Mouse (Mus musculus): ENCODE data around the gene Creb3. TPM values are rescaled to one million over a fixed set of nuclear protein-coding genes. Genes with fewer than 3 reads are reported as not detected.

The Creb3 gene
- polyA plus RNA-seq (2015; fragmentation: Nextera tagmentation; extraction: Ambion mirVana), result 102 and 114 TPM in 2 replicates

DNA sequence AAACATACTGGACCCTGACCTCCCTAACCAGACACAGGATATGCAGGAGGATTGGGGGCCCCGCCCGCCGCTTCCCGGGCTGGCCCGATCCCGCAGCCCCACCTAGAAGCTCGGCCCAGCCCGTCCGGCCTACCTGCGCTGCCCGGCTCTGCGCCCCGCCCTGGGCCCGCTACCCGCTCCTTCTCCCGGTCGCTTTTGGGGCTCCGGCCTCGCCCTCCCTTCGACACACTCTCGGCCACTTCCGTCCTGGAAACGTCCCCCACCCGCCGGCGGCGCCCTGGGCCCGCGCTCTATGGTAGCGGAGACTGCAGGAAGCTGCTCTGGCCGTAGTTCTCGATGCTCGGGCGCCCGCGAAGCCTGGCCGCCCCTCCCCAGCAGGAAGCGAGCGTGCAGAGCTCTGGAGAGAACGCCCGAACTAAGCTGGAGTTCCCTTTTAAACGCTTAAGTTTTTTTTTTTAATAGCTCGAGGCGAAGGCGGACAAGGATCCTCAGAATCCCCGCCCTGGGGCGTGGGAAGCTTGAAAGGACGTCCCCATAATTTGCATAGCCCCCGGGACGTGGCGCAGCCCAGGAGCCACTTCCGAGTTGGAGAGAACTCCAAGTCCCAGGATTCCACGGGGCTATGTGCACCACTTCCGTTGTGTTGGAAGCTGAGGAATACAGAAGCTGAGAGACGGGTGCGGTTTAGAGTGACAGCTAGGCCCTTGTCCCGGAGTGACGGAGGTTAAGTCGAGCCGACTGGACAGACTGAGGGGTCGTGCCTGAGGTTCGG is at the start of gene Creb3, which contains the start of gene Tln1:
Gene Creb3 (plus strand): TSS at position 336 of the 772 bp plus-strand sequence.
Gene Tln1 (minus strand): TSS at position 695 of the 772 bp plus-strand sequence.
- ATAC-seq, result peak; percentile 90
- Histone ChIP-seq H3K4me1 (replicated peaks; ENCODE audit: control insufficient read depth, insufficient read depth, low read length) (peaks cover 2% of the 10 kb centered on the region; the same call in 1 of the 2 replicates), H3K27me3 (replicated peaks; ENCODE audit: control insufficient read depth, insufficient read depth, low read length) (no peaks in the 10 kb centered on the region), H3K9me3 (ENCODE audit: control insufficient read depth) (no peaks in the 10 kb centered on the region), H3K9ac (ENCODE audit: low read depth, low read length) (peak within 1 kb of the TSS; percentile 87), H3K36me3 (ENCODE audit: control insufficient read depth, insufficient read depth) (peaks cover 26% of the 10 kb centered on the region), H3K4me3 (ENCODE audit: low read depth, low read length) (peak within 1 kb of the TSS; percentile 81), H3K4me2 (replicated peaks; ENCODE audit: low read depth) (peak within 1 kb of the TSS; percentile 72), H3K27ac (ENCODE audit: low read depth, low read length) (peak within 1 kb of the TSS; percentile 99)
- WGBS, result under 1% methylated on average over 62 of the region's 62 CpGs
- peak; percentile 38; the same call in 1 of the 2 replicates for TF ChIP-seq CTCF (IDR thresholded peaks at IDR 0.05; ENCODE audit: low read depth)

DNA sequence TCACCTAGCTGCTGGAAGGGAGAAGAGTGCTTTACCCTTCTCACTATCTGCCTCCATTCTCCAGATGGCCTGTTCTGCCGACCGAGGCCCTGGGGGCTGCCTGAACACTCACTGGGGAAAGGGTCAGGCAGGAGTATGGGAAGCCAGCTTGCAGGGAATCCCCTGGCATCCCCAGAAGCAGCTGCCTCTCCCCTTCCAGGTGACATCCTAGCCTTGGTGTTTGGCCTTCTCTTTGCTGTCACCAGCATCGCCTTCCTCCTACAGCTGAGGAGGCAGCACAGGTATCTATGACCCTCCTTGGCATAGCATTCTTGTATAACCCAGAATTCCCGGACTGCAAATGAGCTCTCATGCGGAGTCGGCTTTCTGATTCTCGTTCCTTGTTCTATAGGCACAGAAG is 49.5 kb upstream of the Creb3 start:
- Histone ChIP-seq H3K9me3 (ENCODE audit: control insufficient read depth) (no peaks in the 10 kb centered on the region), H3K27ac (ENCODE audit: low read depth, low read length) (no peak overlapping the region), H3K4me1 (replicated peaks; ENCODE audit: control insufficient read depth, insufficient read depth, low read length) (peaks cover 4% of the 10 kb centered on the region; the same call in 1 of the 2 replicates), H3K36me3 (ENCODE audit: control insufficient read depth, insufficient read depth) (peaks cover 17% of the 10 kb centered on the region; the same call in 1 of the 2 replicates), H3K27me3 (replicated peaks; ENCODE audit: control insufficient read depth, insufficient read depth, low read length) (0 out of 2 replicates have a peak, but pooled peaks cover 11% of the 10 kb centered on the region), H3K9ac (ENCODE audit: low read depth, low read length) (no peak overlapping the region), H3K4me2 (replicated peaks; ENCODE audit: low read depth) (no peak overlapping the region), H3K4me3 (ENCODE audit: low read depth, low read length) (no peak overlapping the region)
- no peak for ATAC-seq
- WGBS, result 75% methylated on average over 7 of the region's 7 CpGs
- TF ChIP-seq CTCF (IDR thresholded peaks at IDR 0.05; ENCODE audit: low read depth), result no peak

DNA sequence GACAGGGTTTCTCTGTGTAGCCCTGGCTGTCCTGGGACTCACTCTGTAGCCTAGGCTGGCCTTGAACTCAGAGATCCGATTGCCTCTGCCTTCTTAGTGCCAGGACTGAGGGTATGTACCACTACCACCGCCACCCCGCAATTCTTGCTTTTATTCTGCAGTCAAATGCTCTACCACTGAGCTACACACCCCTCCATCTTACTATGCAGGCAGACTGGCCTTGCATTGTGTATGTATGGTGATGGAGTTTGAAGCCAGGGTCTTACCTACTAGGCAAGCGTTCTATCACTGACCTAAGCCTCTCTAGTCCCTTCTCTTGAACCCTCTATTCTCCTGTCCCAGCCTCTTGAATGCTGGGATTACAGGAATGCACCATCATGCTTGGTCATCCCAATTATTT is 48.8 kb upstream of the Creb3 start:
- Histone ChIP-seq H3K4me1 (replicated peaks; ENCODE audit: control insufficient read depth, insufficient read depth, low read length) (peaks cover 4% of the 10 kb centered on the region; the same call in 1 of the 2 replicates), H3K9ac (ENCODE audit: low read depth, low read length) (no peak overlapping the region), H3K4me2 (replicated peaks; ENCODE audit: low read depth) (no peak overlapping the region), H3K9me3 (ENCODE audit: control insufficient read depth) (no peaks in the 10 kb centered on the region), H3K27me3 (replicated peaks; ENCODE audit: control insufficient read depth, insufficient read depth, low read length) (peaks cover 11% of the 10 kb centered on the region; the same call in 1 of the 2 replicates), H3K4me3 (ENCODE audit: low read depth, low read length) (no peak overlapping the region), H3K36me3 (ENCODE audit: control insufficient read depth, insufficient read depth) (peaks cover 17% of the 10 kb centered on the region; the same call in 1 of the 2 replicates), H3K27ac (ENCODE audit: low read depth, low read length) (no peak overlapping the region)
- no peak for ATAC-seq
- WGBS, result 89% methylated on average over 4 of the region's 4 CpGs
- no peak for TF ChIP-seq CTCF (IDR thresholded peaks at IDR 0.05; ENCODE audit: low read depth)

DNA sequence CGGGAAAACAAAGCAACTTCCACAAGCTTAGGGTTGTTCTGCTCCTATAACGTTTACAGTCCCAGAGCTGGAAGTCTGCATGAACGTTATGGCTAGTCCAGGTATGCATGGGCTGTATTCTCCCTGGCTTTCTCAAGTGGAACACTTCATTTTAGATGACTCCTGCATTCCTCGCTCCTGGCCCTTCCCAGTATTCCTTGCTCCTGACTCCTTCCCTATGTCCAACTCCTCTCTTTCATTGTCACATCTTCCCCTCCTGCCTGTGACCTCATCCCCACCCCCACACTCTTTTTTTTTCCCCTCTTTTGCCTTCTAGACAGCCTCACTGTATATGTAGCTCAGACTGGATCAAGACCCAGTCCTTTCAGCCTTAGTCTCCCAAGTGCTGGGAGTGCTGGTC is 48.3 kb upstream of the Creb3 start:
- Histone ChIP-seq H3K4me3 (ENCODE audit: low read depth, low read length) (no peak overlapping the region), H3K36me3 (ENCODE audit: control insufficient read depth, insufficient read depth) (peaks cover 19% of the 10 kb centered on the region; the same call in 1 of the 2 replicates), H3K4me1 (replicated peaks; ENCODE audit: control insufficient read depth, insufficient read depth, low read length) (peaks cover 3% of the 10 kb centered on the region; the same call in 1 of the 2 replicates), H3K27me3 (replicated peaks; ENCODE audit: control insufficient read depth, insufficient read depth, low read length) (peaks cover 12% of the 10 kb centered on the region; the same call in 1 of the 2 replicates), H3K27ac (ENCODE audit: low read depth, low read length) (no peak overlapping the region), H3K4me2 (replicated peaks; ENCODE audit: low read depth) (no peak overlapping the region), H3K9me3 (ENCODE audit: control insufficient read depth) (no peaks in the 10 kb centered on the region), H3K9ac (ENCODE audit: low read depth, low read length) (no peak overlapping the region)
- ATAC-seq, result no peak
- no peak for TF ChIP-seq CTCF (IDR thresholded peaks at IDR 0.05; ENCODE audit: low read depth)
- WGBS, result 74% methylated on average over 4 of the region's 4 CpGs

DNA sequence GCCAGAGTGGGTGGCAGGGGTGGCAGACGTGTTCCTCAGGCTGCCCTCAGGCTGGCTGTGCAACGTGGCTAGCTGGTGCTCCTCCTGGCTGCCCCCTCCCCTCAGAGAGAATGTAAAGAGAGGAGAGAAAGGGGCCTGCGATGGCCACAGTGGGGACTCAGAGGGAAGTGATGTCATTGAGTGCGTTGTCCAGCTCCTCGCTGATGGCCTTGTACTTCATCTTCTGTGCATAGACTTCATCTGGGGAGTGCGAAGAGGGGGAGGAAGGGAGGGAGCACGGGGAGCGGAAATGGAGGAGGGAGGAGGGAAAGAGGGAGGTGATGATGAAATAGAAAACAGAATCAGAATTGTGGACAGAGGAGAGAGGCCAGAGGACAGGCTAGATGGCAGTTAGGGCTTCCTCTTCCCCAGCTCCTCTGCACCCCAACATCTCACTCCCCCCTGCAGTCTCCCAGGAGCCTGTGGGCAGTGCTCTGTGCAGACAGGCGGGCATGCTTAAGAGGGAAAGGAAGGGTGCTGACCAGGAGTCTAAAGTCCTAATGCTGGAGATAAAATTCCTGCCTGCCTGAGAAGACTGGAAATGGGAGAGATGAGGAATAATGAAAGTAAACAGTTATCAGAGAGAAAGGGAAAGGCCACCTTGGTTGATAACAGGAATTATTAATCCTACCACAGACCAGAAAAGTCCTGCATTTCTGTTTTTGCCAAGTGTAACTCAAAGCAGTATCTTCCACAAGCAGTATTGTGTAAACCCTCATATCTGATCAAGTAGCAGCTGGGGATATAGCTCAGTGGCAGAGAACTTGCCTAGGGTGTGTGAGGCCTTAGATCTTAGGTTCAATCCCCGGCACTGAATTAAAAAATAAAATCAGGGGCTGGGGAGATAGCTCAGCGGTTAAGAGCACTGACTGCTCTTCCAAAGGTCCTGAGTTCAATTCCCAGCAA is 46.1 kb upstream of the Creb3 start:
- no peak overlapping the region for H3K9ac ChIP-seq (ENCODE audit: low read depth, low read length)
- peaks cover 19% of the 10 kb centered on the region; the same call in 1 of the 2 replicates for H3K36me3 ChIP-seq (ENCODE audit: control insufficient read depth, insufficient read depth)
- WGBS, result 50% methylated on average over 11 of the region's 11 CpGs
- peaks cover 20% of the 10 kb centered on the region; the same call in 1 of the 2 replicates for H3K27me3 ChIP-seq (replicated peaks; ENCODE audit: control insufficient read depth, insufficient read depth, low read length)
- H3K4me2 ChIP-seq (replicated peaks; ENCODE audit: low read depth), result no peak overlapping the region
- ATAC-seq, result peak; percentile 44
- H3K4me1 ChIP-seq (replicated peaks; ENCODE audit: control insufficient read depth, insufficient read depth, low read length), result peaks cover 4% of the 10 kb centered on the region; the same call in 1 of the 2 replicates
- no peaks in the 10 kb centered on the region for H3K9me3 ChIP-seq (ENCODE audit: control insufficient read depth)
- H3K27ac ChIP-seq (ENCODE audit: low read depth, low read length), result no peak overlapping the region
- no peak for TF ChIP-seq CTCF (IDR thresholded peaks at IDR 0.05; ENCODE audit: low read depth)
- no peak overlapping the region for H3K4me3 ChIP-seq (ENCODE audit: low read depth, low read length)

Measured in intestine, postnatal 0 days (tissue).